Mouse (Mus musculus): ENCODE data around the gene Fam222a.

GRCm38 (mm10) chr5:114653656-114654437, 86.0 kb downstream of the Fam222a start:
- TF ChIP-seq EP300 (IDR thresholded peaks at IDR 0.05; ENCODE audit: low read depth), result no peak
- TF ChIP-seq CTCF (IDR thresholded peaks at IDR 0.05; ENCODE audit: low read depth), result no peak
